Mouse (Mus musculus) bone marrow macrophage, adult 2 months (primary cell): Measurements from ENCODE around the gene Ssr4.

ENCODE experiments used
- CTCF ChIP-seq: IDR thresholded peaks from 2 replicates; pipeline ENCODE4 v1.5.1; 2012; ENCODE audit warnings: low read depth, mild to moderate bottlenecking, low read length, moderate library complexity
- POLR2A ChIP-seq: IDR thresholded peaks from 2 replicates; pipeline ENCODE4 v1.6.1; 2012; ENCODE audit warnings: mild to moderate bottlenecking, low read depth, low read length, borderline replicate concordance

DNA sequence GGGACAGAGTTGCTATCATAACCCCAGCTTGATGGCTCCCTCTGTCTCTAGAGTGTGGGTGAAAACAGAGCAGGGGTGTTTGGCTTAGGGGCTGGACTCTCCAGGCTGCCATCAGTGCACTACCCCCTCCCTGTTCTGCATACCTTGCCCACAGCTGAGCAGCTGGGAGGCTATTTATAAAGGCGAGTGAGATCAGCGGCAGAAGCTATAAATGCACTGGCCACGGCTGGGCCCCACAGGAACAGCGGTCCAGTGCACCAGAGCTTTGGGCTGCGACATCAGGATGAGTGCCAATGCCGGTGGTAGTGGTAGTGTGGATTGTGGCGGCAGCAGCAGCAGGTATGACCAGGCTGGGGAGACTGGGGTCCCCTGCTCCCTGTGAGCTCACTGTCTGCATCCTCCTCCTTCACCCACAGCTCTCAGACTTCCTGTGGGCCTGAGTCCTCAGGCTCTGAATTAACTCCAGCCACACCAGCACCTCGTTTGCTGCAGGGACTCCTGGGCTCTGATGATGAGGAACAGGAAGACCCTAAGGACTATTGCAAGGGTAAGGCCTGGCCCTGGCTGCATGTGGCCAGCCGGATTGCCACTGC lies 12.6 kb upstream of the Ssr4 start, which contains the start of gene Srpk3:
- no peak for TF ChIP-seq POLR2A
- TF ChIP-seq CTCF = no peak
